Comparison of ENCODE assay signal across 21 mouse cellular contexts in the genomic region with DNA sequence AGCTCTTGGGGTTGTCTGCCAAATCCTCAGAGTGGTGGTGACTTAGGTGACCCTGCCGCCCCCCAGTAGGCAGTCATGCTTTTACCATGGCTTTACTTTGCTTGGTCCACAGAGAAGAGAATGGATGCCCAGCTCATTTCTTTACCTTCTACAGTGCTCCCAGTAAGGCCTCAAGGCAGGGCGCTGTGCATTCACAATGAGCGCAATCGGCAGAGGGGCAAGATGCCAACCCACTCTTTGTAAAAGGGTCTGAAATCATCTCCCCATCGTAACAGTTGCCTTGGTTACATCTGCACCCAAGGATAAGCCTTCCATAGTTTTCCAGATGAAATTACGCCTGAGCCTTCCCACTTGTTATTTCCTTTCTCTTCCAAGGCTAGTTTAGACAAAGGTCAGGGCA. TPM values are rescaled to one million over a fixed set of nuclear protein-coding genes. Genes with fewer than 3 reads are reported as not detected.
DNase-seq lines count a peak whose midpoint lies in the region; ATAC-seq and TF ChIP-seq lines count a peak whose summit lies in the region.
"Had no signal": no experiment of that assay in that cellular context is flagged by ENCODE, and none has a peak within 500 bp of the region (broad histone marks: within the 10 kb centered on the region; RNA-seq: fewer than 3 reads in every experiment).

No protein-coding gene starts in this region.

- no peak overlapping the region for H3K27ac ChIP-seq in hindbrain, embryonic 14.5 days
- H3K27ac ChIP-seq in midbrain, embryonic 13.5 days: peak overlapping the region; percentile 51
- no peak overlapping the region for H3K27ac ChIP-seq in stomach, postnatal 0 days (replicated peaks)
- H3K27ac ChIP-seq: embryonic facial prominence, embryonic 13.5 days; limb, embryonic 10.5 days; liver, embryonic 13.5 days had no signal

- TF ChIP-seq CTCF in brain, embryonic 14.5 days (IDR thresholded peaks at IDR 0.05; ENCODE audit: borderline replicate concordance, extremely low read depth, insufficient read depth, insufficient read length): no peak
- TF ChIP-seq CTCF in stomach, postnatal 0 days (IDR thresholded peaks at IDR 0.05; ENCODE audit: low read depth): no peak

- peaks cover 28% of the 10 kb centered on the region for H3K4me1 ChIP-seq in hindbrain, embryonic 14.5 days (replicated peaks; ENCODE audit: control insufficient read depth, insufficient read depth, low read length)
- H3K4me1 ChIP-seq in midbrain, embryonic 13.5 days (replicated peaks): peaks cover 29% of the 10 kb centered on the region
- H3K4me1 ChIP-seq in stomach, postnatal 0 days (replicated peaks; ENCODE audit: control insufficient read depth, insufficient read depth): no peaks in the 10 kb centered on the region
- H3K4me1 ChIP-seq: embryonic facial prominence, embryonic 13.5 days; liver, embryonic 13.5 days had no signal

- H3K9ac ChIP-seq in hindbrain, embryonic 14.5 days: no peak overlapping the region
- no peak overlapping the region for H3K9ac ChIP-seq in midbrain, embryonic 13.5 days (replicated peaks)
- H3K9ac ChIP-seq in stomach, postnatal 0 days (ENCODE audit: low read length): no peak overlapping the region
- H3K9ac ChIP-seq: embryonic facial prominence, embryonic 13.5 days; heart, embryonic 12.5 days; liver, embryonic 13.5 days had no signal

- no peak overlapping the region for H3K4me3 ChIP-seq in hindbrain, embryonic 14.5 days (replicated peaks; ENCODE audit: low read length)
- no peak overlapping the region for H3K4me3 ChIP-seq in midbrain, embryonic 13.5 days (replicated peaks)
- H3K4me3 ChIP-seq in stomach, postnatal 0 days (ENCODE audit: low read depth, low read length): no peak overlapping the region
- H3K4me3 ChIP-seq: embryonic facial prominence, embryonic 13.5 days; heart, embryonic 12.5 days; limb, embryonic 10.5 days; liver, embryonic 13.5 days; megakaryocyte, embryonic 14.5 days had no signal

- DNase-seq in left cerebral cortex, postnatal 10 days (ENCODE audit: extremely low spot score in 1 of 2, low spot score in 2 of 2): peak; percentile 65
- DNase-seq in left cerebral cortex, adult 11 months (ENCODE audit: low spot score): no peak
- peak; percentile 88 for DNase-seq in brain, embryonic 14.5 days (ENCODE audit: low read depth)
- DNase-seq in hindbrain, embryonic 14.5 days (ENCODE audit: low spot score): peak; percentile 63
- DNase-seq in thymus, postnatal 25 days: no peak
- no peak for DNase-seq in stomach, postnatal 0 days (ENCODE audit: low spot score)
- DNase-seq: cerebellum, adult 18-20 months; gastrocnemius, postnatal 25 days; heart, postnatal 4 days; kidney, adult 2 months; kidney, postnatal 36 days; liver, embryonic 13.5 days; spleen, adult 18-20 months; thymus, postnatal 36 days had no signal

- ATAC-seq in hindbrain, embryonic 14.5 days (ENCODE audit: low FRiP score): peak; percentile 63
- ATAC-seq in midbrain, embryonic 13.5 days: peak; percentile 59
- no peak for ATAC-seq in erythroblast, adult 5-6 weeks (replicated peaks; ENCODE audit: low FRiP score, poor library complexity, severe bottlenecking)
- no peak for ATAC-seq in stomach, postnatal 0 days (ENCODE audit: low FRiP score, low TSS enrichment)

- peaks cover 12% of the 10 kb centered on the region for H3K36me3 ChIP-seq in hindbrain, embryonic 14.5 days (replicated peaks; ENCODE audit: control insufficient read depth, insufficient read depth)
- H3K36me3 ChIP-seq in midbrain, embryonic 13.5 days: peaks cover 23% of the 10 kb centered on the region
- H3K36me3 ChIP-seq in stomach, postnatal 0 days (ENCODE audit: control insufficient read depth, insufficient read depth, low read length): peaks cover 12% of the 10 kb centered on the region; the same call in 1 of the 2 replicates

- no peak for TF ChIP-seq EP300 in stomach, postnatal 0 days (optimal IDR thresholded peaks at IDR 0.05)

- 49% methylated on average over 6 of the region's 6 CpGs for WGBS in hindbrain, embryonic 14.5 days
- 59% methylated on average over 6 of the region's 6 CpGs for WGBS in midbrain, embryonic 13.5 days
- WGBS in stomach, postnatal 0 days: 85% methylated on average over 6 of the region's 6 CpGs

- intact Hi-C loops in left cerebral cortex, postnatal 10 days (cut with DNase I): no loop called here

- TF ChIP-seq POLR2A in brain, embryonic 14.5 days (IDR thresholded peaks at IDR 0.05; ENCODE audit: borderline replicate concordance, extremely low read depth, insufficient read depth, insufficient read length, poor library complexity, severe bottlenecking): no peak

- no peaks in the 10 kb centered on the region for H3K27me3 ChIP-seq in hindbrain, embryonic 14.5 days (ENCODE audit: control insufficient read depth, insufficient read depth, low read length)
- no peaks in the 10 kb centered on the region for H3K27me3 ChIP-seq in midbrain, embryonic 13.5 days
- no peaks in the 10 kb centered on the region for H3K27me3 ChIP-seq in stomach, postnatal 0 days (ENCODE audit: control insufficient read depth, insufficient read depth, low read length)
- H3K27me3 ChIP-seq: embryonic facial prominence, embryonic 13.5 days; heart, embryonic 12.5 days; liver, embryonic 13.5 days; megakaryocyte, embryonic 14.5 days had no signal

- no peak overlapping the region for H3K4me2 ChIP-seq in hindbrain, embryonic 14.5 days (replicated peaks)
- H3K4me2 ChIP-seq in midbrain, embryonic 13.5 days (replicated peaks): no peak overlapping the region
- no peak overlapping the region for H3K4me2 ChIP-seq in stomach, postnatal 0 days (replicated peaks; ENCODE audit: low read depth)
- H3K4me2 ChIP-seq: embryonic facial prominence, embryonic 13.5 days; heart, embryonic 12.5 days; liver, embryonic 13.5 days had no signal

- no peaks in the 10 kb centered on the region for H3K9me3 ChIP-seq in hindbrain, embryonic 14.5 days (ENCODE audit: control insufficient read depth, low read length)
- H3K9me3 ChIP-seq in midbrain, embryonic 13.5 days: no peaks in the 10 kb centered on the region
- H3K9me3 ChIP-seq in stomach, postnatal 0 days (ENCODE audit: control insufficient read depth, low read length): no peaks in the 10 kb centered on the region
- H3K9me3 ChIP-seq: embryonic facial prominence, embryonic 13.5 days; G1E; heart, embryonic 12.5 days; limb, embryonic 10.5 days; liver, embryonic 13.5 days; megakaryocyte, embryonic 14.5 days had no signal

RNA-seq across cellular contexts. Expression of gene Lrrc4, which starts 58.9 kb away (rescaled TPM):
- total RNA-seq in left cerebral cortex, postnatal 10 days (2021): 10 to 100 TPM; 73.3 to 73.8 TPM
- 23.4 and 28.4 TPM in 2 replicates for polyA plus RNA-seq in brain, embryonic 14.5 days (2012; rRNA removed)
- 9.6 and 10.4 TPM in 2 replicates for polyA plus RNA-seq in hindbrain, embryonic 14.5 days (2014; fragmentation: Nextera tagmentation; extraction: Ambion mirVana)
- 5.1 and 5.3 TPM in 2 replicates for polyA plus RNA-seq in midbrain, embryonic 13.5 days (2015; fragmentation: Nextera tagmentation; extraction: Ambion mirVana)
- total RNA-seq in erythroblast, adult 5-6 weeks (2015; ENCODE audit: low replicate concordance): not detected in 2 replicates
- total RNA-seq in erythroblast, adult 5-6 weeks (2017; ENCODE audit: low replicate concordance): not detected in 2 replicates
- polyA plus RNA-seq in stomach, postnatal 0 days (2015; fragmentation: Nextera tagmentation; extraction: Ambion mirVana): 0.51 and 0.62 TPM in 2 replicates
- polyA plus RNA-seq: G1E had no signal

Comparison
In these comparisons a context has a peak if more than half of its experiments do, and no peak if none do; other contexts are left out.
1. DNase-seq: peak in left cerebral cortex, postnatal 10 days (2 of 2), brain, embryonic 14.5 days (single experiment) and hindbrain, embryonic 14.5 days (single experiment); none in left cerebral cortex, adult 11 months (single experiment), thymus, postnatal 25 days (single experiment) and stomach, postnatal 0 days (single experiment).
2. ATAC-seq: peak in hindbrain, embryonic 14.5 days (single experiment) and midbrain, embryonic 13.5 days (single experiment); none in erythroblast, adult 5-6 weeks (single experiment) and stomach, postnatal 0 days (single experiment).